Mouse (Mus musculus): Measurements from ENCODE around the gene Fip1l1.
A peak's percentile ranks its signal among the peaks of the same experiment; 100 is the strongest.

Fip1l1 gene

GRCm38 (mm10) chr5:74617816-74618572 lies 82.7 kb downstream of the Fip1l1 start:
- no peak for DNase-seq

GRCm38 (mm10) chr5:74618573-74619059 lies 83.4 kb downstream of the Fip1l1 start:
- DNase-seq, result no peak

DNA sequence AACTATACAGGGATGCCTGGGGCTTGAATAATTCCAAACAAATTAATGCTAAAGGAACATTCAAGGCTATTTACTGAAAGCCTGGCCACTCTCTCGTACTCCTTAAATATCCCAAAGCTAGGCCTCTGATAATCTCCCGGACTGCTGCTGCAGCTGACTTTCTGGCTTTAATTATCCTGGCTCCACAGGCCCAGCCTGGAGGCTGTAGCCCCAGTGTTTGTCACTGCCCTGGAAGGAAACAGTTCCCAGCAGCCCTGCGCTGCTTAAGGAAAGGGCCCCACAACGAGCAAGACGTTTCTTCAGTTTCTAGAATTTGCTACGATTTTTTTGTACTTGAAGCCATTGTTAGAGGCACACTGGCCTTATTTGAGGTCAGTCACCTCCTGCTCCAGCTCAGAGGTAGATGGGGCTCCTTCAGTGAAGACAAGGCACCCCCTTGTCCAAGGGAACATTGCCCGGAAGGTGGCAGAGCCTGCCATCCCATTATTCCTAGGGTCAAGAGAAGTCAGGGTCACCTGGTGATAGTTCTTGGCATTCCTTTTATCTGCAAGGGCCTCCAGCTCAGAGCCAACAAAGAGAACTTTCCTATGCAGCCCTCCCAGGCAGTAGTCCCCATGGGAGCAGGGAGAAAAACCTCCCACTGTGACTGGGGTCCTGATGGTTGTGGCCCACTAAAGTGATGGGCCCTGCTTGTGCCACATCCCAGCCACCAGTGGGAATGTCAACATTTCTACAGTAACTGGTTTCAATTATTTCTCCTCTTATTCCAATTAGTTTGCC lies 86.6 kb downstream of the Fip1l1 start:
- DNase-seq, result no peak

GRCm38 (mm10) chr5:74623316-74624000 lies 88.2 kb downstream of the Fip1l1 start:
- no peak for DNase-seq

GRCm38 (mm10) chr5:74624385-74624784 lies 89.1 kb downstream of the Fip1l1 start:
- no peak for DNase-seq

DNA sequence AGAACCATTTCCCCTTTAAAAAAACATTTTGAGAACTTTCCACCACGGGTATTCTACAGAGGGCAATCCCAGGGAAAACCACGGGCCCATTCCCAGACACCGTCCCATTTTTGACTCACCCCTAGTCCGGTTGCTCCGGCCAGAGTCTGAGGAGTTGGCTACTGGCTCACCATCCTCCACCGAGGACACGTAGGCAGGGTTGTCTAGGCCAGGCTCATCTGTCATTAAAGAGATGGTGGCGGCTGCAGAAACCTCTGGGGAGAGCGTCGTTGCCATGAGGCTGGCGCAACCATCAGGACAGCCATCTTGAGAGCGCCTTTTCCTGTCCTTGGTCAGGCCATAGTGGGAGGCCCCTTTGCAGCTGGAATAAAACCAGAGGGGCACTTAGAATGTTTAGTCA lies 92.8 kb downstream of the Fip1l1 start:
- DNase-seq, result no peak

- no peak for DNase-seq
Measured at GRCm38 (mm10) chr5:74632369-74633114, 97.3 kb downstream of the Fip1l1 start.

DNA sequence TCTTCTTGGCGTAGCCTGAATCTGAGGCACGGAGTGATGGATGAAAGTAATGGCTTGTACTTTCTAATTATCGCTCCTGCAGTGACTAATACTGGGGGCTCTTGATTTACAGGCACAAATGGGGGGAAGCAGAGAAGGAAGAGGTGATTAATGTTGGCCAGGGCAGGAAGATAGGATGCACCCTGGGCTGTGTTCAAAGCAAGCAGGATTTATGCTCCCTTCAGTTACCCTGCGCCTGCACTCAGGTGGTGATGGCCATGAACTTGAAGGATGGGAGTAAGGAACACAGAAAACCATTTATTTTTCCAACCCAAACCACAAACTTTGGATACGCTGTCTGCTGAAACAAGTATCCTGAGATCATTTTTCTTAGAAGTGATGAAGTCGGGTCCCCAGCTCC lies 98.2 kb downstream of the Fip1l1 start:
- DNase-seq, result no peak

DNA sequence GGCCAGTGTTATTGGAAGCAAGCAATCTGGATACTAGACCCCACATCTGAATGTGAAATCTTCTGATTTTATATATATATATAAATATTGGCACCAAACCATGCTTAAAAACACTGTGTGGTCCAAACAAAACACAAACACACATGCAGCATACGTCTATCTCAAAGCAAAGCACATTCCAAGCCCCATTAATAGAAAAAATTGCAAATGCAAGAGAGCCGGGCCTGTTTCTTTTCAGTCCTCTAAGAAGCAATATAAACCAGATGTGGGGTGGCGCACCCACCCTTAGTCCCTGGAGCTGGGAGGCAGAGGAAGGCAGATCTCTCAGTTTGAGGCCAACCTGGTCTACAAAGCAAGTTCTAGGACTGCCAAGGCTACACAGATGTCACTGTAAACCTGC lies 99.1 kb downstream of the Fip1l1 start:
- no peak for DNase-seq

DNA sequence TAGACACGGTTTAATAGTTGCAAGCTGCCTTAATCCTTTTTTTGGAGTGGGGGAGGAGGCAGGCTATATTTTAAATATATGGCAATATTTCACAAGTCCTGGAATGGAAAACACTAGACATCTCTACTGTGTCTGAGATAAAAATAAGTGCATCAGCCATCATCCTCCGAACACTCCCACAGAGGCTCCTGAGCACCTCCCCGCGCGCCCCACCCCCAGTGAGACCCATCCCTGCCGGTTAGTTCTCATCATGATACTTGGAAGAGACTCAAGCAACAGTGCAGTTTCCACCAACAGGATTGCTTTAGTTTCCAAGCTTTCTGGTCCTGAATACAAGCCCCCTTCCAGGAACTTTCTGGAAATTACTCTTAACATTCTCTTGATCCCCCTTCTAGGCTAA lies 104.3 kb downstream of the Fip1l1 start:
- DNase-seq, result no peak

- no peak for DNase-seq
Measured at GRCm38 (mm10) chr5:74640504-74640903, 105.3 kb downstream of the Fip1l1 start.

DNA sequence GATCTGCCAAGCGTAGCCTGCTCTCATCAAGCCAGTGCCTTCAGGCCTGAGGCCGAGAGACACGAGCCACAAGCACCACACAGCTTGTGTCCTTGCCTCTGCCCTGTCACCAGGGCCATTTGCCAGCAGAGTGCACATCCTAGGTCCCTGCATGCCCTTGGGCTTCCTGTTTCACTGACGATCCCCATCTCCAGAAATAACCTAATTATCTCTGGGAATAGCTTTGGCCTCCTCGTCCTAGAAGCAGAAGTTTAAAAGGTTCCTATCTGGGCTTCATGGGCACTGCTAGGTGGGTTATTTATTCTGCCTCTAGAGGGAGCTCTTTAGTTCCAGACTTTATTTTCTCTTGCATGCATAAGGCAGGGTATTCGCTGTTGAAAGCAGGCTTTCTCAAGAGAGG lies 105.8 kb downstream of the Fip1l1 start:
- DNase-seq, result peak; percentile 49

GRCm38 (mm10) chr5:74642291-74642690 lies 107.0 kb downstream of the Fip1l1 start:
- no peak for DNase-seq

- no peak for DNase-seq
Measured at GRCm38 (mm10) chr5:74647584-74647984, 112.3 kb downstream of the Fip1l1 start.

- DNase-seq, result no peak
Measured at GRCm38 (mm10) chr5:74648216-74648615, 113.0 kb downstream of the Fip1l1 start.
